Mouse (Mus musculus): ENCODE measurements around the gene Kat2b. TPM values are rescaled to one million over a fixed set of nuclear protein-coding genes. Genes with fewer than 3 reads are reported as not detected.
"Not testable (repeated sequence)": the region's sequence is repeated elsewhere in the genome, so short reads cannot be mapped to it uniquely, and the experiment has no call there.

Gene Kat2b
- polyA plus RNA-seq, 1 experiment from 2014 or later: 5.6 TPM

DNA sequence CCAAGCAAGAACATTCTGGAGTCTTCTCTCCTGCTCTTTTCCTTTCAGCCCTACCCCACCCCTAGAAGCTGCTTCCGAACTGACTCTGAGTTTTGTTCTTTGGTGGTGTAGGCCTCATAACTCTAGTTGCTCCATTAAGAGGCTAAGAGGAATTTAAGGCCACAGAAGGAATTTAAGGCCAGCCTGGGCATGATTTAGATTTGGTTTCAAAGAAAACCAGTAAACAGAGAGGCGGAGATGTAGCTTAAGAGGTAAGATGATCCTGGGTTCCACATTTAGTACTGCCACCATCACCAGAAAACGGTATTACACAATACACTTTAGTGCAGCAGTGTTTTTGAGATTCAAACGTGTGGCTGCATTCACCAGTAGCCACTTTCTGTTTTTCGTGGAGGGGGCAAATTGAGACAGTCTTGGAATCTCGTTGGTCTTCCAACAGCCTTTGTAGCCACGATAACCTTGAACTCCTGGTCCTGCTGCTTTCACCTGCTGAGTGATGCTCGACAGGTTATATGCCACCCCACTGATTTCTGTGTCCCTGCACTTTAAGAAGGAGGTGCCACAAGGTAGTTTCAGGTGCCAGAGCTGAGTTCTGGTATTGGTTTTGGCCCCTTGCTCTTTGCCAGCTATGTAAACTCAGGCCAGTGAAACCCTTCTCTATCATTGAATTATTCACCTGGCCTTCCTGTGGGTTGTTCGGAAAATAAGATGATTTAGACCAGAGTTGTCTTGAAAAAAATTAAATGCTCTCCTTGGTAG, 21.6 kb downstream of the Kat2b start:
- WGBS: 75% methylated on average over 9 of the region's 9 CpGs
- Histone ChIP-seq H3K4me2 (no peak overlapping the region), H3K9me3 (no peaks in the 10 kb centered on the region), H3K4me3 (no peak overlapping the region), H3K27ac (peak overlapping the region; percentile 48; the same call in 1 of the 2 replicates), H3K4me1 (peaks cover 15% of the 10 kb centered on the region), H3K36me3 (no peaks in the 10 kb centered on the region), H3K9ac (no peak overlapping the region), H3K27me3 (no peaks in the 10 kb centered on the region)
- no peak for ATAC-seq (ENCODE audit: borderline replicate concordance, extremely low read depth, low FRiP score, low TSS enrichment)

DNA sequence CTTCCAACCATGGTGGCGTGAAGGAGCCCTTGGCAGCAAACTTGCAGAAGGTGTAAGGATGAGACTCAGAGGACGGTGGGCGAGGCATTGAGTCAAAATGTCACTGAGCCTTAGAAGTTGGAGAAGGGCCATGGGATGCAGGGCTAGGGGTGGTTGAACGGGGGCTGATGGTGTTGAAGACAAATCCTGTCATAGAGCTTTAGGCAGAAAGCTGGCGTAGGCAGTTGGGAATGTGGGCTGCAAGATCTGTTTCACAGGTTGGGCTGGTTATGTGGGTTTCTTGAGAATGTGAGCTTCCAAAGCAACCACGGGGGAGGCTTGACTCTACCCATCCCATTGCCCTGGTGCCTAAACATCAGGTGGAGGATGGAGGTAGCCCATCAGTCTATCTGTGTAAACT, 23.4 kb downstream of the Kat2b start:
- no peak for ATAC-seq (ENCODE audit: borderline replicate concordance, extremely low read depth, low FRiP score, low TSS enrichment)
- H3K36me3 ChIP-seq: no peaks in the 10 kb centered on the region
- no peaks in the 10 kb centered on the region for H3K9me3 ChIP-seq
- H3K4me3 ChIP-seq: no peak overlapping the region
- H3K27ac ChIP-seq: no peak overlapping the region
- no peak overlapping the region for H3K9ac ChIP-seq
- H3K4me2 ChIP-seq: no peak overlapping the region
- WGBS: 80% methylated on average over 6 of the region's 6 CpGs
- H3K27me3 ChIP-seq: no peaks in the 10 kb centered on the region
- peaks cover 15% of the 10 kb centered on the region for H3K4me1 ChIP-seq

DNA sequence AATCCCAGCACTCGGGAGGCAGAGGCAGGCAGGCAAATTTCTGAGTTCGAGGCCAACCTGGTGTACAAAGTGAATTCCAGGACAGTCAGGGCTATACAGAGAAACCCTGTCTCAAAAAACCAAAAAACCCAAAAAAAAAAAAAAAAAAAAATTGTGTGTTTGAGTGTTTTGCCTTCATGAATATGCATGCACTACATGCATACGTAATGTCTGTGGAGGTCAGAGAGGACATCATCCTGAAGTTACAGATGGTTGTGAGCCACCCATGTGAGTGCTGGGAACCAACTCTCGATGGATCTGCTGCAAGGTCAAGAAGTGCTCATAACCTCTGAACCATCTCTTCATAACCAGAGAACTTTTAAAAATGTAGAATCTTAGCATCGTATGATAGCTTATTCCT, 25.2 kb downstream of the Kat2b start:
- H3K27ac ChIP-seq: no peak overlapping the region
- no peaks in the 10 kb centered on the region for H3K9me3 ChIP-seq
- WGBS: 88% methylated on average over 5 of the region's 5 CpGs
- H3K27me3 ChIP-seq: no peaks in the 10 kb centered on the region
- peaks cover 19% of the 10 kb centered on the region for H3K4me1 ChIP-seq
- no peak overlapping the region for H3K9ac ChIP-seq
- no peak overlapping the region for H3K4me3 ChIP-seq
- no peaks in the 10 kb centered on the region for H3K36me3 ChIP-seq
- H3K4me2 ChIP-seq: no peak overlapping the region
- ATAC-seq (ENCODE audit: borderline replicate concordance, extremely low read depth, low FRiP score, low TSS enrichment): no peak

DNA sequence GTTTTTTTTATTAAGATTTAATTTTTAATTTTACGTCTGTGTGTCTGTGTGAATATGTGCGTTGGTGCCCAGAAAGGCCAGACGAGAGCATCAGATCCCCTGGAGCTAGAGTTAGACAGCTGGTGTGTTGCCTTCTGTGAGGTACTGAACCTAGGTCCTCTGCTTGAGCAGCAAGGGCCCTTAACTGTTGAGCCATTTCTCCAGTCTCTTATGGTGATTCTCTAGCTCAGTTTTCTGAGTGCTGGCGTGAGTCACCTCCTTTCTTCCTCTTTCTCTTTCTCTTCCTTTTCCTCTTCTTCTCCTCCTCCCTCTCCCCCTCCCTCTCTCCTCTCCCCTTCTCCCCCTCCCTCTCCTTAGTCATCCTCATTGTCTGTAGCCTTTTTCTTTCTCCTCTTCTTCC, 27.9 kb downstream of the Kat2b start:
- Histone ChIP-seq H3K4me1 (peaks cover 8% of the 10 kb centered on the region), H3K4me2 (no peak overlapping the region), H3K9ac (no peak overlapping the region), H3K27me3 (no peaks in the 10 kb centered on the region), H3K27ac (no peak overlapping the region), H3K36me3 (no peaks in the 10 kb centered on the region), H3K9me3 (no peaks in the 10 kb centered on the region), H3K4me3 (no peak overlapping the region)
- WGBS: 78% methylated on average over 4 of the region's 4 CpGs
- no peak for ATAC-seq (ENCODE audit: borderline replicate concordance, extremely low read depth, low FRiP score, low TSS enrichment)

DNA sequence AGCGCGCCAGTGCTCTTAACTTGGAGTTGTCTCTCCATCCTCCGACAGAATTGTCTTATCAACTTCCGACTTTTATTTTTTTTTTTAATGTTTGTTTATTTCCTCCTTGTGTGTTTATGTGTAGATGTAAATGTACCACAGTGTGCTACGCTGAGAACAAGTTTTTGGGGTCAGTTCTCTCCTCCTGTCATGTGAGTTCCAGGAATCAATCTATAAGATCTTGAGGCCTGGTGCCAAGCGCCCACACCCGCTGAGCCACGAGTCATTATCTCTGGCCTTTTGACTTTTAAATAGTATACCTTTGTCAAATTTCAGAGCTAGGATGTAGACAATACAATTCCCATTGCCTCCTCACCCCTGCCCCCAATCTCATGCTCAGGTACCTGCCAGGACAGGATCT, 28.9 kb downstream of the Kat2b start:
- H3K27me3 ChIP-seq: no peaks in the 10 kb centered on the region
- no peak for ATAC-seq (ENCODE audit: borderline replicate concordance, extremely low read depth, low FRiP score, low TSS enrichment)
- H3K4me2 ChIP-seq: no peak overlapping the region
- peaks cover 8% of the 10 kb centered on the region for H3K4me1 ChIP-seq
- no peak overlapping the region for H3K4me3 ChIP-seq
- H3K9me3 ChIP-seq: no peaks in the 10 kb centered on the region
- no peaks in the 10 kb centered on the region for H3K36me3 ChIP-seq
- H3K9ac ChIP-seq: no peak overlapping the region
- H3K27ac ChIP-seq: no peak overlapping the region
- 64% methylated on average over 8 of the region's 8 CpGs for WGBS

DNA sequence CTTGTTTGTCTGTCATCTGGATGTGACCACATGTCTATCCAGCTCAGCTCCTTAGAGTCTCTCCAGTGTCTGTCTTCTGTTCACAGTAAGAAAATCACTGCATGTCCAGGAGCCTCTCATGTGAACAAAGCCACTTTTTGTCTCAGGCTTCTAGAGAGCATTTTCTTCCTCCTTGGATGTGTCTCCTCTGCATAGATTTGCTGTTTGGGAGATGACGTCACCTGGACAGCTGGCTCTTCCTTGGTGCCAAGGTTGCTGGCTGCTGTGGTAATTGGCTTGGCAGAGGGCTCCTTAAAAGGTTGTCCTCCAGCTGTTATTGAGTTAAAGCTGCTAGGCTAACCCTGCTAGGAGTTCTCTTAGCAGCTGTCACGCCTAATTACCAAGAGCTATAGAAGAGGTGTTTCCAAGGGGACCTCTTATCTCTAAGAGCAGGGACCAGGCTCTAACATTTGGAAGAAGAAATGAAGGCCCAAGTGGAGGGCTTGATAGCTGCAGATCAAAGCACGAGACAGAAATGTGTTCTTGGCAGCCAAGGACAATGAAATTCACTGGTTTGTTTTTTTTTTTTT, 29.7 kb downstream of the Kat2b start:
- H3K4me3 ChIP-seq: no peak overlapping the region
- ATAC-seq (ENCODE audit: borderline replicate concordance, extremely low read depth, low FRiP score, low TSS enrichment): peak; percentile 39; the same call in 1 of the 2 replicates
- H3K36me3 ChIP-seq: no peaks in the 10 kb centered on the region
- H3K27me3 ChIP-seq: no peaks in the 10 kb centered on the region
- H3K27ac ChIP-seq: peak overlapping the region; percentile 26; the same call in 1 of the 2 replicates
- 28% methylated on average over 3 of the region's 3 CpGs for WGBS
- H3K4me1 ChIP-seq: peaks cover 8% of the 10 kb centered on the region
- H3K4me2 ChIP-seq: no peak overlapping the region
- no peak overlapping the region for H3K9ac ChIP-seq
- no peaks in the 10 kb centered on the region for H3K9me3 ChIP-seq

DNA sequence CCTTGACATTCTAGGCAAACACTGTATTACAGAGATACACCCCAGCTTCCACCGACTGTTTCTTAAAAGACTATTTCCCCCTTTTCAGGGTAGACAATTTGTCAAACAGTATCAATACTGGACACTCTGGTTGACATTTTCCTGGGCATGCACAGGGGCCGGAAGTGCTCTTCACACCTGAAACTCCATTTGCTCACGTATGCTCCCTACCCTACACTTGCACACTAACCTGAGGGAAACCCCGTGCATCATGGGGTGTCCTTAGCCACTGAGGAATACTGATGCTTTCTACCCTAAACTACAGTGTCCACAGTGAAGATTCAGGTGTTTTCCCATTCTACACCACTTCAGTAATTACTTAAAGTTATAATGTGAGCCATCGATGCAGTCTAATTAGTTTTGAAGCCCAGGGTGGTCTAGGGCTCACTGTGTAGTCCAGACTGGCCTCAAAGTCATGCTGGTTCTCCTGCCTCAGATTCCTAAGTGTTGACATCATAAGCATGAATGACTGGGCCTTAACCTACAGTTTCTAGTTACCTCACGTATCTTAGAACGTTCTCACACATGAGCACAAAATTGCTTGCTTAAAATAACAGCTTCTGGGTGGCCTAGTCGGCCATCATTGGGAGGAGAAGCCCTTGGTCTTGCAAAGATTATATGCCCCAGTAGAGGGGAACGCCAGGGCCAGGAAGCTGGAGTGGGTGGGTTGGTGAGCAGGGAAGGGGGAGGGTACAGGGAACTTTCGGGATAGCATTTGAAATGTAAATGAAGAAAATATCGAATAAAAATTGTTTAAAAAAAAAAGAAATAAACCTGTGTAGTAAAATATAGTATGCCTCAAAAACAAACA, 30.5 kb downstream of the Kat2b start:
- H3K36me3 ChIP-seq: no peaks in the 10 kb centered on the region
- WGBS: 70% methylated on average over 11 of the region's 11 CpGs
- H3K27ac ChIP-seq: no peak overlapping the region
- ATAC-seq (ENCODE audit: borderline replicate concordance, extremely low read depth, low FRiP score, low TSS enrichment): no peak
- no peak overlapping the region for H3K9ac ChIP-seq
- H3K4me1 ChIP-seq: peaks cover 8% of the 10 kb centered on the region
- H3K27me3 ChIP-seq: no peaks in the 10 kb centered on the region
- no peak overlapping the region for H3K4me3 ChIP-seq
- no peak overlapping the region for H3K4me2 ChIP-seq
- H3K9me3 ChIP-seq: no peaks in the 10 kb centered on the region

DNA sequence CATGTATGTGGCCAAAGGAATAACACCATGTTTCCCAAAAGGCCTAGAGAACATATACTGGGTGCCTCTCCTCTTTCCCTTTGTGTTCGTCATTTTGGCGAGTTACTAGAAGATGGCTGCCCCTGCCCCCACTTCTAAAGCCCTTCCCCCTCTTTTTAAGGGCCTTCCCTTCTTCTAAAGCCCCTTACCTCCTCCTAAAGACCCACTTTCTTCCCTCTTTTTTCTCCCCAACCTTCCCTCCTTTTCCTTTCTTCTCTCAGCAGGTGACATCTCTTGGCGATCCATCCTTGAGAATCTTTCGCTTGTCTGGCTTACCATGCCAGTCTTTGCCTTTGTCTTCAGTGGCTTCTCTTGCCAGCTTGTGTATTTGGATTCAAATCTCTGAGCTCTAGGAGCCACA, 31.9 kb downstream of the Kat2b start:
- 87% methylated on average over 4 of the region's 4 CpGs for WGBS
- Histone ChIP-seq H3K36me3 (no peaks in the 10 kb centered on the region), H3K27me3 (no peaks in the 10 kb centered on the region), H3K9ac (no peak overlapping the region), H3K4me3 (no peak overlapping the region), H3K9me3 (no peaks in the 10 kb centered on the region), H3K27ac (no peak overlapping the region), H3K4me1 (peaks cover 8% of the 10 kb centered on the region), H3K4me2 (no peak overlapping the region)
- ATAC-seq (ENCODE audit: borderline replicate concordance, extremely low read depth, low FRiP score, low TSS enrichment): no peak

DNA sequence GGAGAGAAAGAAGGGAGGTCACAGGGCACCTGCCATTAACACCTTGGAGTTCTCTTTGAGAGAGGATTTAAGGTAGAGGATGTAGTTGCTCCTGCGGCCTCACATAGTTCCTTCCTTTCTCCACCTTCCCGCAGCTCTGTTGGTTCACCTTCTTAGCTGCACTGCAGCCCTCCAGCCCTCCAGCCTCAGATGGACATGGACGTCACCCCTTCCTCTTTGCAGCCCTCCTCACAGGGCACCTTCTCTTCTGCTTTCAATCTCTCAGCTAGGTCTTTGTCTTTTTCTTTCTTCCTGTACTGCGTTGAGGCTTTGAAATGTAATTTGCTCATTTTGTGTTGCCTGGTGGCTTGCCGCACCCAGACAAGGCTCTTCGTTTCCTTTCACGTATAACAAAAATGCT, 36.6 kb downstream of the Kat2b start:
- H3K27me3 ChIP-seq; H3K4me1 ChIP-seq; ATAC-seq (ENCODE audit: borderline replicate concordance, extremely low read depth, low FRiP score, low TSS enrichment); H3K4me3 ChIP-seq; H3K9me3 ChIP-seq; H3K36me3 ChIP-seq; H3K4me2 ChIP-seq; H3K27ac ChIP-seq; H3K9ac ChIP-seq: not testable (repeated sequence)
- WGBS: no CpG with 5 or more reads among the region's 7 CpGs

DNA sequence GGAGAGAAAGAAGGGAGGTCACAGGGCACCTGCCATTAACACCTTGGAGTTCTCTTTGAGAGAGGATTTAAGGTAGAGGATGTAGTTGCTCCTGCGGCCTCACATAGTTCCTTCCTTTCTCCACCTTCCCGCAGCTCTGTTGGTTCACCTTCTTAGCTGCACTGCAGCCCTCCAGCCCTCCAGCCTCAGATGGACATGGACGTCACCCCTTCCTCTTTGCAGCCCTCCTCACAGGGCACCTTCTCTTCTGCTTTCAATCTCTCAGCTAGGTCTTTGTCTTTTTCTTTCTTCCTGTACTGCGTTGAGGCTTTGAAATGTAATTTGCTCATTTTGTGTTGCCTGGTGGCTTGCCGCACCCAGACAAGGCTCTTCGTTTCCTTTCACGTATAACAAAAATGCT, 39.4 kb downstream of the Kat2b start:
- not testable (repeated sequence) for H3K4me2 ChIP-seq

DNA sequence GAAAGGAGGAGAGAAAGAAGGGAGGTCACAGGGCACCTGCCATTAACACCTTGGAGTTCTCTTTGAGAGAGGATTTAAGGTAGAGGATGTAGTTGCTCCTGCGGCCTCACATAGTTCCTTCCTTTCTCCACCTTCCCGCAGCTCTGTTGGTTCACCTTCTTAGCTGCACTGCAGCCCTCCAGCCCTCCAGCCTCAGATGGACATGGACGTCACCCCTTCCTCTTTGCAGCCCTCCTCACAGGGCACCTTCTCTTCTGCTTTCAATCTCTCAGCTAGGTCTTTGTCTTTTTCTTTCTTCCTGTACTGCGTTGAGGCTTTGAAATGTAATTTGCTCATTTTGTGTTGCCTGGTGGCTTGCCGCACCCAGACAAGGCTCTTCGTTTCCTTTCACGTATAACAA, 42.3 kb downstream of the Kat2b start:
- not testable (repeated sequence) for H3K27ac ChIP-seq; H3K9ac ChIP-seq; H3K36me3 ChIP-seq; ATAC-seq (ENCODE audit: borderline replicate concordance, extremely low read depth, low FRiP score, low TSS enrichment); H3K27me3 ChIP-seq; H3K4me2 ChIP-seq; H3K9me3 ChIP-seq; H3K4me1 ChIP-seq; H3K4me3 ChIP-seq
- WGBS: no CpG with 5 or more reads among the region's 7 CpGs

More for the DNA sequence above, 39.4 kb downstream of the Kat2b start:
- H3K27ac ChIP-seq; H3K27me3 ChIP-seq; H3K4me1 ChIP-seq; H3K9me3 ChIP-seq; H3K9ac ChIP-seq; ATAC-seq (ENCODE audit: borderline replicate concordance, extremely low read depth, low FRiP score, low TSS enrichment); H3K36me3 ChIP-seq; H3K4me3 ChIP-seq: not testable (repeated sequence)
- WGBS: no CpG with 5 or more reads among the region's 7 CpGs

All from lung, embryonic 15.5 days (tissue).